Mouse (Mus musculus): ENCODE data around the gene Pcbd1. TPM values are rescaled to one million over a fixed set of nuclear protein-coding genes. Genes with fewer than 3 reads are reported as not detected.
"Not testable (repeated sequence)": the region's sequence is repeated elsewhere in the genome, so short reads cannot be mapped to it uniquely, and the experiment has no call there.

Gene Pcbd1
- total RNA-seq, 2 experiments from 2014 or later: 8.6 to 9.4 TPM

- no peak for DNase-seq (ENCODE audit: low spot score in 2 of 2)
- intact Hi-C loops (cut with DNase I): no loop called here
Observed at GRCm38 (mm10) chr10:61085364-61085763, 3.8 kb upstream of the Pcbd1 start.

DNA sequence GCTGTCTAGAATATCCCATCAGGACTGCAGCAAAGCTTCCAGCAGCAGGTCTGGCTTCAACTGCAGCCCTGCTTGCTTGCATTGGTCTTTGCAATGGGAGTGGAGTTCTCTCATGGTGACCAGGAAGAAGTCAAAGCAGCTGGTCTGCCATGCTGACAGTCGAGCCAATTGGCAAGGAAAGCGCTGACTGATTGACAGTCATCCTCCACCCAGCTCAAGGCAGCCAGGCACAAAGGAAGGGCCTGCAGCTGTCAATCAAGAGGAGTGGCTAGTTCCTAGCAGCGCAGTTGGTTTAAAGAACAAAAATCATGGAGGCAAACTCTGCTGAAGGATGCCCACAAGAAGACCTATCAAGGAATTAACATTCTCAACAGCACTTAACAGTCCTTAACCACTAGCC, 2.6 kb upstream of the Pcbd1 start:
- no peak for DNase-seq (ENCODE audit: low spot score in 2 of 2)
- intact Hi-C loops (cut with DNase I): no loop called here

GRCm38 (mm10) chr10:61088468-61088867, 663 bp upstream of the Pcbd1 start:
- intact Hi-C loops (cut with DNase I): no loop called here
- no peak for DNase-seq (ENCODE audit: low spot score in 2 of 2)

DNA sequence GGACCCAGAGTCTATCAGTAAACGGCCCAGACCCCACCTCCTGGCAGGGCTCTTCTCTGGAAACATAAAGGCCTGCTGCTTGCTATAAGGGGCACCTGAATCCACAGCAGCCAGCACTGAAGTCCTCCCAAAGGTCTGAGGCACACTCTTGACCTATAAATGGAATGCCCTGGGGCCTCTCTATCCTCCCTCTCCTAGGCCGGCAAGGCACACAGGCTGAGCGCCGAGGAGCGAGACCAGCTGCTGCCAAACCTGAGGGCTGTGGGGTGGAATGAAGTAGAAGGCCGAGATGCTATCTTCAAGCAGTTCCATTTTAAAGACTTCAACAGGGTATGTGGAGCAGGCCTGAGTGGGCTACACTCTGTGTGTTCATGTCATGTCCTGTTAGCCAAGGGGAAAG, 2.7 kb downstream of the Pcbd1 start:
- no peak for DNase-seq (ENCODE audit: low spot score in 2 of 2)
- intact Hi-C loops (cut with DNase I): no loop called here

DNA sequence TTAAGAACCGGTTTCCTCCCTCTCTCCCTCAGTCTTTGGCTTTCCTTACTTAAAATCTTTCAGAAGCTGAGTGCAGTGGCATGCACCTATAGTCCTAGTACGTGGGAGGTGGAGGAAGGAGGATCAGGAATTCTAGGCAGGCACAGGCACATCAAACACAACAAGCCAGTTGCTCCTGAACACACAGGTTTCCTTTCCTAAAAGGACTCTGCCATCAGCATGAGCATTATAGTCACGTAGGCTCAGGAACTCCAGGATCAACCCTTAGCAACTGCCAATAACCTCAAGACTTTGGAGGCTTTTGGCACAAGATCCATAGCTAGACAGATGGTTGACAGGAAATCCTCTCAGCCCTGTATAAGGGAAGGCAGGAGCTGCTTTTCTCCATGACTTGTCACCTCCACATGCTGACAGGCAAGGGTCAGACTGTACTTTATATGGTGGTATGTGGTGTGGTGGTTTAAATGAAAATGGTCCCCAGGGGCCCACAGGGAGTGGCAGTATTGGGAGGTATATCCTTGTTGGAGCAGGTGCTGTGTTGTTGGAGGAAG, 14.5 kb downstream of the Pcbd1 start:
- no peak for DNase-seq (ENCODE audit: low spot score in 2 of 2)
- intact Hi-C loops (cut with DNase I): no loop called here

- no peak for DNase-seq (ENCODE audit: low spot score in 2 of 2)
- intact Hi-C loops (cut with DNase I): no loop called here
Observed at GRCm38 (mm10) chr10:61114246-61114720, 25.2 kb downstream of the Pcbd1 start.

- intact Hi-C loops (cut with DNase I); DNase-seq (ENCODE audit: low spot score in 2 of 2): not testable (repeated sequence)
Observed at GRCm38 (mm10) chr10:61121732-61122131, 32.6 kb downstream of the Pcbd1 start.

DNA sequence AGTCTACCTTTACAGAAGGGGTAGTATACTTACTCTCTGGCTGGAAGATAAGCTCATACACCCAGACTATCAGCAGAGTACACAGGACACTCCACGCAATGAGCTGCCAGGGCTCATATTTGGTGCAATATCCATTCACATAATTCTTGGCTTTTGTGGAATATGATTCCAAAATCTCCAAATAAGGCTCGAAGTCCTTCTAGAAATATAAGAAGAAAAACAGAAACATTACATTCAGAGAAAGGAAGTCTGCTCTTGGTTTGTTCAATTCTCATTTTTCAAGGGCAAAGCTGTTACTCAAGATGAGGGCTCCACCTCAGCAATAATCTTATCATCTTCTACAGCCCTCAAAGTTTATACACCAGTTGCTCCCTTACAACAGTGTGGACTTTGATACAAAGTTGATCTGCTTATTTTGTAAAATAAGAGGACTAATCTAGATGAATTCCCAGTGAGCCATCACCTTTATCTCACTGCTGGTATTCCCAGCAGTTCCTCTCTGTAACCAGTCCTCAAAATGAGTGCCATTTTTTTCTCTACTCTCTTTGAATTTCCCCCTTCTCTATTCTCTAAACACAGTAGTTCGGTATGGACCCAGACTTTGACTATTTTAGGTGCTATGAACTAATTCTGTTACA, 34.3 kb downstream of the Pcbd1 start:
- DNase-seq (ENCODE audit: low spot score in 2 of 2): no peak
- intact Hi-C loops (cut with DNase I): no loop called here

DNA sequence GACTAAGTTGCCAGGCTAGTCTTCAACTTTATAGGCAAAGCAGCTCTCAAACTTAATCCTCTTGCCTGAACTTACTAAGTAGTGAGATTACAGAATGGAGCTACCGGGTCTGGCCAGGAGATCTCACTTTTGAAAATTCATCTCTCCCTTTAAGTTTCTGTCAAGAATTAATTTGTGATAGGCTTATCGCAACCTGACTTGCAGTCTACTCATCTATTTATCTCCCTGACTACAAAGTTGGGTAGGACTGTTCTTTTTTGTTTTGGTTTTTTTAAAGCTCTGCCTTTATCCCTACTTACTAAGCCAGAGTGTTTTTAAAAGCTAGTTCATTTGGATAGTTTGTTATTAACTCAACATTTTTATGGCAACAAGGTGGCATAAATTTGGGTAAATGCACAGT, 35.3 kb downstream of the Pcbd1 start:
- intact Hi-C loops (cut with DNase I): no loop called here
- DNase-seq (ENCODE audit: low spot score in 2 of 2): no peak

GRCm38 (mm10) chr10:61128701-61129365, 39.7 kb downstream of the Pcbd1 start:
- no peak for DNase-seq (ENCODE audit: low spot score in 2 of 2)
- intact Hi-C loops (cut with DNase I): no loop called here

DNA sequence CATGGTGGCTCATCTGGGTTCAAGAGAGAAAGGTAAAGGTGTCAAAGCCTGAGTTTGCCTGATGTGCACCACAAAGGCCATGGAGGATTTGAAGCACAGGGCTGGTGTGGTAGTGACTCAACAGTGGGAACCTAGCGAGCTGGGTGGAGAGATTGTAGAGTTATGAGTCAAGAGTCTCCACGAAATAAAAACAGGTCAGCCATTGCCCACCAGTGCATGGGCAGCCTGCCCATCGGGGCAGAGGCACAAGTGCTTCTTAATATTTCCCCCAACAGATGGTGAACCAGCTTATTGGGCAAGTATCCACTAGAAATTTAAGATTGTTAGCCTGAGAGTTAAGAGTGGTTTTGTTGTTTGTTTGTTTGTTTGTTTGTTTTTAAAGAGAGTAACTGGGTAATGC, 41.8 kb downstream of the Pcbd1 start:
- DNase-seq (ENCODE audit: low spot score in 2 of 2): no peak
- intact Hi-C loops (cut with DNase I): no loop called here

DNA sequence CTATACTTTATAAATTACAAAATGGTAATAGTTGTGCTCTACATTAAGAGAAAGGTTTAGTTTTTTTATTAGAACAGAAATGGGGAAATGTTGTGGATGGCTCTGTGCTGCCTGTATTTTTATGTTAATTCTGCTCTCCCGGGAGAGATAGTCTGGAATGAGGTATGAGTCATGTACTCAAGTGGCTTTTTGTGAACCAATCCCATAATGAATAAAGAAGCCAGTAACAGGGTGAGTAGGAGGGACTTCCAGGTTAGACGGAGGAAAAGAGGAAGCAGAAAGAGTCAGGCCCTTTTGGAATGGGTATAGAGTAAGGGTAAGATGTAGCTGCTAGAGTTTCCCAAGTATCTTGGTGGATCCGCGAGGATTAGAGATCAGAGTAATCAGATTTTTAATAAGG, 44.9 kb downstream of the Pcbd1 start:
- intact Hi-C loops (cut with DNase I): no loop called here
- no peak for DNase-seq (ENCODE audit: low spot score in 2 of 2)

GRCm38 (mm10) chr10:61135226-61135839, 46.2 kb downstream of the Pcbd1 start:
- DNase-seq (ENCODE audit: low spot score in 2 of 2): no peak
- intact Hi-C loops (cut with DNase I): no loop called here

GRCm38 (mm10) chr10:61137567-61137966, 48.4 kb downstream of the Pcbd1 start:
- intact Hi-C loops (cut with DNase I): no loop called here
- DNase-seq (ENCODE audit: low spot score in 2 of 2): no peak

DNA sequence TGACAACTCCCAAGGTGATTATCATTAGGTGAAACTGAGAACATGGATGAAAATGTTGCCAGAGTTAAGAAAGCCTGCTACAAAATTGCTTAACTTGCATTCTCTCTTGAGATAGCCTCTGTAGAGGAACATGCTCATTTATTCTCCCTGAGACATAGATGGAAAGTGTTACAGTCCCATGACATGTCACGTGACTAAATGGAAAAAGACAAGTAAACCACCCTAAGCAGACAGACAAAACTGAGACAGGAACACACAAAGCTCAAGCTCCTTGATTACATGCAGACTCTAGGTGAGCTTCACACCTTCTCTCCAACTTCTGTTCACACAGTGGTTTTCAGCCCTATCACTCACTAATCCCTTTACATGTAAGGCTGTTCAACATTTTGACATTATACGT, 54.2 kb downstream of the Pcbd1 start:
- intact Hi-C loops (cut with DNase I): no loop called here
- DNase-seq (ENCODE audit: low spot score in 2 of 2): no peak

Small RNA genes within 50 kb of the gene (microRNA-seq; reads per million reads assigned to microRNA genes)
- gene Gm44308: 0 reads per million in 2 experiments

Other genes with a start within 250 kb of the Pcbd1 start
- 10 to 100 TPM; 21.8 to 24.3 TPM for gene Sgpl1, start 58.4 kb downstream of the Pcbd1 start, total RNA-seq (2021)
- 1 to 10 TPM; 1.3 to 2.1 TPM for gene Tbata, start 82.6 kb downstream of the Pcbd1 start, total RNA-seq (2021)
- gene Adamts14, start 184.1 kb downstream of the Pcbd1 start, total RNA-seq (2021): under 1 TPM; 0.66 to 0.70 TPM
- not detected for gene Prf1, start 208.5 kb downstream of the Pcbd1 start, total RNA-seq (2021)